Mouse (Mus musculus): Measurements from ENCODE around the gene Usp22. TPM values are rescaled to one million over a fixed set of nuclear protein-coding genes. Genes with fewer than 3 reads are reported as not detected.

Gene Usp22
- polyA plus RNA-seq, 1 experiment from 2014 or later, result 201 TPM

DNA sequence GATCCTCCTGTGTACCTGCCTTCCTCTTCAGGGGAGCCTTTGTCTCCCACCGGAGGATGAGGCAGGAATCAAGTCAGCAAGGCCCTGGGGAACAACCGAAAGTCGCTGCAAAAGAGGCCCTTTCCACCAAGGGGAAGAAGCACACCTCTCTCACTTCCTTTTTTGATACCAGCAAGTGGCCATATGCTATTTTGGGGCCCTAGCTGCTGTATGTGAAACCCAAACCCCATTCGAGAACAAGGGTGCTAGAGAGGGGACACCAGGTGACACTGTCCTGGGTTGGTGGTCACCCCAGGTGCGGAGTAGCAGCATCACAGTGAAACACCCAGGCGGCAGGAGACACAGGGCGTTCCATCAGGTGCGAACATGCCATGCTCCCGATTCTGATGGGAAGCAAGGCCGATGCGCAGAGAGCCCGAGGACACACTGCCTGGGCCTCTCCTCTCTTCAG is 65.9 kb downstream of the Usp22 start:
- Histone ChIP-seq H3K9me3 (replicated peaks) (no peaks in the 10 kb centered on the region), H3K36me3 (no peaks in the 10 kb centered on the region), H3K27me3 (ENCODE audit: low read depth, poor library complexity, severe bottlenecking) (peaks cover 7% of the 10 kb centered on the region; the same call in 1 of the 2 replicates), H3K4me3 (no peak overlapping the region), H3K4me1 (peaks cover 13% of the 10 kb centered on the region), H3K27ac (replicated peaks) (0 out of 2 replicates have a peak overlapping the region, but pooled peaks have one; percentile 13)
- 86% methylated on average over 12 of the region's 12 CpGs for WGBS
- no peak for DNase-seq (ENCODE audit: low spot score)

DNA sequence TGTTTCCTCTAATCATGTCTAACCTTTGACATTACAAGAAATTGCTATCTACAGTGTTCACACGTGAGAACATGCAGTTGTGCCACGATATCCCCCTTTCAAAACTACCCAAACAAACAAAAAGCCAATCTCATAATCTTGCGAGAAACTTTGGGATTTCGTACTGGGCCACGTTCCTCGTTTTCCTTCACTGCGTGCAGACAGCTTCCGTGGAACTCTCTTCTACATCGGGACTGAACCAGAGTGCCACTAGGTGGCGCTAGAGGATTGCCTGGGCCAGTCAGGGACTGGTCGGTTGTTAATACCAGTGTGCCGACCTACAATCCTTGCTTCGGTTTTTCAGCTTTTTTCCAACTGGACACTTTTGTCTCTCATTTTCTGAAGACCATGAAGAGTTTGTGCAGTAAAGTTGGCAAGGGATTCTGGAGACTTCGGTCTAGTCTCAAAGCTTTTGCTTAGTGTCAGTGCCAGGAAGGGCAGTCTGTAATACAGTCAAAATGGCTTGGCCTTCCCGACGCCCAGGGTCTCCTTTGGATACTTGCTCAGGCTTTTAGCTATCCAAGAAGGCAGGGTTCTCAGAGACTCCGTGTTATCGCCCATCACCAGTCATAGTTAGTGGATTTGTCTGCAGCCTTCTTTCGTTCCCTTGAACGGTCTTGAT is 70.5 kb downstream of the Usp22 start:
- H3K4me3 ChIP-seq, result 0 out of 2 replicates have a peak overlapping the region, but pooled peaks have one; percentile 11

DNA sequence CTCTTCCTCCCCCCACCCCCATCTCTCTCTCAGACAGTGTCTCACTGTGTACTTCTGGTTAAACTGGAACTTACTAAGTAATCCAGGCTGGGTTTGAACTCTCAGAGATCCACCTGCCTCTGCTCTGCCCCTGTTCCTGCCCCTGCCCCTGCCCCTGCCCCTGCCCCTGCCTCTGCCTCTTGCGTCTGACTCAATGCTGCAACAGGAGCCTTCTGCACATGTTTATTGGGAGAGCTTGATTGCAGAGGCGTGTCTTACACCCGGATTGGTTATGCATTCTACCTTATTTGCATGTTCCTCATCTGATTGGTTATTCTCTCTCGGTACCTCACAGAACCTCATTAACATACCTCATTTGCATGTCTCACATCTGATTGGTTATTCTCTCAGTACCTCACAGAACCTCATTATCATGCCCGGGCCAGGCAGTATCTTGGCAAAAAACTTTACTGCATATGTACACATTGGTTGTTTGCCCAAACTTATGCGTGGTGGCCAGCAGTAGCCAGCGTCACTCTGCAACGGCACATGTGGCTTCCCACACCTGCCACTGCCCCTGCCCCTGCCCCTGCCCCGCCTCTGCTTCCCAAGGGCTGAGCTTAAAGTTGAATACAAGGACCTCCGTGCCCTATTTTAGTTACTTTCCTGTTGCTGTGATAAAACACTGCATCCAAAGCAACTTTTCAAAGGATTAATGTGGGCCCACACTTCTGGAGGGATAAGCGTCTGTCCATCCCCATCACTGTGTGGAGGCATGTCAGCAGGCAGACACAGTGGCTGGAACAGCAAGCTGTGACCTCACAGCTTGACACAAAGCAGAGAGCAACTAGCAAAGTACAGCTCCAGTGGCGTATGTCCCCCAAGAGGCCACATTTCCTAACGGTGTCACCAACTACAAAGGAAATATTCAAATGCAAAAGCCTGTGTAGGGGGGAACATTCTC is 72.2 kb downstream of the Usp22 start:
- H3K27me3 ChIP-seq (ENCODE audit: low read depth, poor library complexity, severe bottlenecking), result peaks cover 13% of the 10 kb centered on the region
- H3K4me3 ChIP-seq, result no peak overlapping the region
- WGBS, result 55% methylated on average over 13 of the region's 13 CpGs

More for the DNA sequence above, 70.5 kb downstream of the Usp22 start:
- Histone ChIP-seq H3K36me3 (no peaks in the 10 kb centered on the region), H3K4me1 (peaks cover 30% of the 10 kb centered on the region), H3K27me3 (ENCODE audit: low read depth, poor library complexity, severe bottlenecking) (peaks cover 13% of the 10 kb centered on the region), H3K27ac (replicated peaks) (no peak overlapping the region; the same call in 1 of the 2 replicates), H3K9me3 (replicated peaks) (no peaks in the 10 kb centered on the region)
- peak; percentile 90 for DNase-seq (ENCODE audit: low spot score)
- 21% methylated on average over 20 of the region's 20 CpGs for WGBS

More for the DNA sequence above, 72.2 kb downstream of the Usp22 start:
- Histone ChIP-seq H3K36me3 (no peaks in the 10 kb centered on the region), H3K9me3 (replicated peaks) (no peaks in the 10 kb centered on the region), H3K27ac (replicated peaks) (peak overlapping the region; percentile 52; the same call in 1 of the 2 replicates), H3K4me1 (peaks cover 30% of the 10 kb centered on the region)
- DNase-seq (ENCODE audit: low spot score), result peak; percentile 44

Other genes with a start within 250 kb of the Usp22 start
- gene Map2k3, start 243.0 kb downstream of the Usp22 start, polyA plus RNA-seq (2016; fragmentation: Nextera tagmentation; extraction: Ambion mirVana), result 55.7 and 65.1 TPM in 2 replicates
- gene Kcnj12, start 152.5 kb downstream of the Usp22 start, polyA plus RNA-seq (2016; fragmentation: Nextera tagmentation; extraction: Ambion mirVana), result 0.53 and 0.62 TPM in 2 replicates
- gene Tnfrsf13b, start 48.3 kb downstream of the Usp22 start, polyA plus RNA-seq (2016; fragmentation: Nextera tagmentation; extraction: Ambion mirVana), result 1.2 TPM in 2 replicates
- not detected in 2 replicates for gene Aldh3a1, start 32.5 kb upstream of the Usp22 start, polyA plus RNA-seq (2016; fragmentation: Nextera tagmentation; extraction: Ambion mirVana)
- gene Aldh3a2, start 92.4 kb upstream of the Usp22 start, polyA plus RNA-seq (2016; fragmentation: Nextera tagmentation; extraction: Ambion mirVana), result 19.7 and 22.3 TPM in 2 replicates
- gene Slc47a2, start 167.8 kb upstream of the Usp22 start, polyA plus RNA-seq (2016; fragmentation: Nextera tagmentation; extraction: Ambion mirVana), result not detected in 2 replicates
- 0.10 TPM in 1 of 2 replicates, not detected in the other for gene Slc47a1, start 203.3 kb upstream of the Usp22 start, polyA plus RNA-seq (2016; fragmentation: Nextera tagmentation; extraction: Ambion mirVana)

All from midbrain, embryonic 10.5 days (tissue).